Mouse (Mus musculus): Measurements from ENCODE around the gene Mbtd1. TPM values are rescaled to one million over a fixed set of nuclear protein-coding genes. Genes with fewer than 3 reads are reported as not detected.
"Not testable (repeated sequence)": the region's sequence is repeated elsewhere in the genome, so short reads cannot be mapped to it uniquely, and the experiment has no call there.

The Mbtd1 gene
- polyA plus RNA-seq (2017; shearing (Covaris generic)), result 10 to 100 TPM; 24.9 to 27.0 TPM

GRCm38 (mm10) chr11:93885572-93886410 is at the start of gene Mbtd1, which contains the start of gene Utp18:
TSS of gene Mbtd1 (plus strand) at chr11:93885852.
TSS of gene Utp18 (minus strand) at chr11:93885766.
- ATAC-seq, result peak; percentile 72

GRCm38 (mm10) chr11:93847342-93847741 is 38.3 kb upstream of the Mbtd1 start:
- ATAC-seq, result no peak

- no peak for ATAC-seq
These were observed 33.1 kb upstream of the Mbtd1 start for GRCm38 (mm10) chr11:93852546-93852945.

GRCm38 (mm10) chr11:93856284-93856955 is 29.2 kb upstream of the Mbtd1 start:
- no peak for ATAC-seq

- ATAC-seq, result no peak
These were observed 25.0 kb upstream of the Mbtd1 start for GRCm38 (mm10) chr11:93860540-93861172.

- no peak for ATAC-seq
These were observed 24.5 kb upstream of the Mbtd1 start for GRCm38 (mm10) chr11:93861193-93861592.

- ATAC-seq, result no peak
These were observed 23.5 kb upstream of the Mbtd1 start for GRCm38 (mm10) chr11:93862045-93862623.

GRCm38 (mm10) chr11:93862638-93863037 is 23.0 kb upstream of the Mbtd1 start:
- ATAC-seq, result no peak

GRCm38 (mm10) chr11:93884068-93884467 is 1.6 kb upstream of the Mbtd1 start:
- no peak for ATAC-seq

GRCm38 (mm10) chr11:93884901-93885571 is 616 bp upstream of the Mbtd1 start:
- ATAC-seq, result peak; percentile 58

- no peak for ATAC-seq
These were observed 893 bp downstream of the Mbtd1 start for GRCm38 (mm10) chr11:93886411-93887079.

- no peak for ATAC-seq
These were observed 1.4 kb downstream of the Mbtd1 start for GRCm38 (mm10) chr11:93887080-93887447.

GRCm38 (mm10) chr11:93897732-93898131 is 12.1 kb downstream of the Mbtd1 start:
- ATAC-seq, result no peak

GRCm38 (mm10) chr11:93906834-93907233 is 21.2 kb downstream of the Mbtd1 start:
- no peak for ATAC-seq

- no peak for ATAC-seq
These were observed 22.2 kb downstream of the Mbtd1 start for GRCm38 (mm10) chr11:93907839-93908238.

- ATAC-seq, result no peak
These were observed 23.2 kb downstream of the Mbtd1 start for GRCm38 (mm10) chr11:93908829-93909228.

GRCm38 (mm10) chr11:93911603-93912002 is 26.0 kb downstream of the Mbtd1 start:
- no peak for ATAC-seq

- ATAC-seq, result not testable (repeated sequence)
These were observed 29.4 kb downstream of the Mbtd1 start for GRCm38 (mm10) chr11:93915019-93915418.

GRCm38 (mm10) chr11:93929106-93929505 is 43.5 kb downstream of the Mbtd1 start:
- no peak for ATAC-seq

GRCm38 (mm10) chr11:93940906-93941305 is 55.3 kb downstream of the Mbtd1 start:
- ATAC-seq, result no peak

GRCm38 (mm10) chr11:93944986-93945385 is 59.3 kb downstream of the Mbtd1 start:
- no peak for ATAC-seq
